Mouse (Mus musculus) CH12.LX (cell line): ENCODE measurements around the gene Padi6. TPM values are rescaled to one million over a fixed set of nuclear protein-coding genes. Genes with fewer than 3 reads are reported as not detected.

ENCODE experiments used
- DNase-seq: peaks from one replicate; pipeline ENCODE4 v3.0.0-alpha.2; 2013; ENCODE audit errors: extremely low read depth
- H3K27ac ChIP-seq: 2 replicates; pipeline ENCODE4 v1.5.1; 2012; ENCODE audit warnings: low read depth, mild to moderate bottlenecking, control low read depth, moderate library complexity; ENCODE audit not compliant: insufficient read depth
- H3K27me3 ChIP-seq: replicated peaks from 2 replicates; pipeline ENCODE3; 2012; ENCODE audit warnings: inconsistent platforms
- H3K36me3 ChIP-seq, 2 experiments: replicated peaks in 1 of 2; 2 replicates each; pipeline versions ENCODE3 to v1.6.1; 2012; ENCODE audit warnings: inconsistent platforms in 1 of 2, low read length in 1 of 2, mild to moderate bottlenecking in 1 of 2, mixed read lengths in 1 of 2, moderate library complexity in 1 of 2; ENCODE audit not compliant: control insufficient read depth in 1 of 2, insufficient read depth in 1 of 2
- H3K4me1 ChIP-seq, 2 experiments: 2 replicates each; pipeline ENCODE4 v1.6.1; 2012; ENCODE audit warnings: inconsistent platforms in 1 of 2, moderate library complexity in 1 of 2; ENCODE audit not compliant: insufficient read depth in 2 of 2, control insufficient read depth in 1 of 2
- H3K4me2 ChIP-seq: 2 replicates; pipeline ENCODE4 v1.6.1; 2012; ENCODE audit warnings: low read depth, mild to moderate bottlenecking, control low read depth; ENCODE audit not compliant: poor library complexity, insufficient read depth, severe bottlenecking
- H3K4me3 ChIP-seq, 3 experiments: fragments of 150-350 bp in 1 of 3; sonication (generic) in 1 of 3; replicated peaks in 1 of 3; 2 replicates each; pipeline versions ENCODE3 to v1.5.1; 2011 to 2012; ENCODE audit warnings: low read depth in 2 of 3, low read length in 2 of 3, mild to moderate bottlenecking in 2 of 3, moderate library complexity in 2 of 3, control low read depth in 1 of 3, improper control_type of control experiment in 1 of 3, inconsistent platforms in 1 of 3, mixed read lengths in 1 of 3; ENCODE audit not compliant: poor library complexity in 1 of 3
- H3K79me2 ChIP-seq: replicated peaks from 2 replicates; pipeline ENCODE4 v1.6.1; 2012; ENCODE audit warnings: mild to moderate bottlenecking, moderate library complexity; ENCODE audit not compliant: control insufficient read depth, poor library complexity, insufficient read depth, severe bottlenecking; ENCODE audit errors: extremely low read depth
- H3K9ac ChIP-seq: 2 replicates; pipeline ENCODE4 v1.6.1; 2012; ENCODE audit warnings: low read depth, mild to moderate bottlenecking, control low read depth, moderate library complexity; ENCODE audit not compliant: insufficient read depth
- H3K9me3 ChIP-seq: replicated peaks from 2 replicates; pipeline ENCODE3; 2012; ENCODE audit warnings: low read length, inconsistent platforms, mixed read lengths
- BHLHE40 ChIP-seq: IDR thresholded peaks from 2 replicates; pipeline ENCODE4 v1.6.1; 2011; ENCODE audit warnings: mild to moderate bottlenecking, low read depth, low read length, improper control_type of control experiment
- CTCF ChIP-seq, 2 experiments: IDR thresholded peaks in 1 of 2; conservative IDR thresholded peaks in 1 of 2; 2 replicates each; pipeline ENCODE4 v1.5.1; 2011 to 2012; ENCODE audit warnings: low read depth in 2 of 2, low read length in 2 of 2, improper control_type of control experiment in 1 of 2, inconsistent platforms in 1 of 2, mild to moderate bottlenecking in 1 of 2, moderate library complexity in 1 of 2
- ELF1 ChIP-seq: IDR thresholded peaks from 2 replicates; pipeline ENCODE4 v1.6.1; 2014; ENCODE audit warnings: low read depth, mild to moderate bottlenecking, inconsistent platforms, low read length, improper control_type of control experiment
- EP300 ChIP-seq: IDR thresholded peaks from 2 replicates; pipeline ENCODE4 v1.6.1; 2011; ENCODE audit warnings: low read length, improper control_type of control experiment
- GABPA ChIP-seq: IDR thresholded peaks from 2 replicates; pipeline ENCODE4 v1.6.1; 2012; ENCODE audit warnings: low read depth, low read length, improper control_type of control experiment, inconsistent platforms; ENCODE audit not compliant: insufficient replicate concordance
- HCFC1 ChIP-seq: IDR thresholded peaks from 2 replicates; pipeline ENCODE4 v1.6.1; 2012; ENCODE audit warnings: low read depth, mild to moderate bottlenecking, inconsistent platforms, low read length, improper control_type of control experiment
- MAX ChIP-seq: IDR thresholded peaks from 2 replicates; pipeline ENCODE4 v1.6.1; 2011; ENCODE audit warnings: low read length, improper control_type of control experiment
- MAZ ChIP-seq: IDR thresholded peaks from 2 replicates; pipeline ENCODE4 v1.6.1; 2012; ENCODE audit warnings: low read depth, mild to moderate bottlenecking, inconsistent platforms, low read length, improper control_type of control experiment, moderate library complexity
- NELFE ChIP-seq: IDR thresholded peaks from 2 replicates; pipeline ENCODE4 v1.6.1; 2011; ENCODE audit warnings: low read depth, low read length, improper control_type of control experiment
- PAX5 ChIP-seq: IDR thresholded peaks from 2 replicates; pipeline ENCODE4 v1.6.1; 2012; ENCODE audit warnings: low read length, inconsistent platforms, mixed read lengths
- RAD21 ChIP-seq: IDR thresholded peaks from 2 replicates; pipeline ENCODE4 v1.6.1; 2011; ENCODE audit warnings: low read depth, mild to moderate bottlenecking, low read length, improper control_type of control experiment, moderate library complexity
- SMC3 ChIP-seq: IDR thresholded peaks from 2 replicates; pipeline ENCODE4 v1.6.1; 2011; ENCODE audit warnings: low read depth, low read length, improper control_type of control experiment
- TBP ChIP-seq: conservative IDR thresholded peaks from 2 replicates; pipeline ENCODE4 v1.6.1; 2011; ENCODE audit warnings: low read depth, low read length, improper control_type of control experiment
- TCF12 ChIP-seq: IDR thresholded peaks from 2 replicates; pipeline ENCODE4 v1.6.1; 2014; ENCODE audit warnings: low read depth, mild to moderate bottlenecking, inconsistent platforms, low read length, improper control_type of control experiment
- ZC3H11A ChIP-seq: IDR thresholded peaks from 2 replicates; pipeline ENCODE4 v1.6.1; 2012; ENCODE audit warnings: low read depth, mild to moderate bottlenecking, inconsistent platforms, low read length, improper control_type of control experiment
- ZKSCAN1 ChIP-seq: IDR thresholded peaks from 2 replicates; pipeline ENCODE4 v1.6.1; 2012; ENCODE audit warnings: low read depth, inconsistent platforms, low read length, improper control_type of control experiment, borderline replicate concordance
- dilution Hi-C: fragments of 300-500 bp; cut with MboI; formaldehyde crosslinking; loops from 2 replicates; pipeline ENCODE4 v1.14.3; 2020; ENCODE audit warnings: low sequenced_read_pairs; ENCODE audit not compliant: extremely low pct_unique_long_range_greater_than_20kb, extremely low pct_ligation_motif_present
- in situ Hi-C: fragments of 300-500 bp; cut with MboI; formaldehyde crosslinking; loops from 3 replicates; pipeline ENCODE4 v1.14.3; 2019; ENCODE audit warnings: low sequenced_read_pairs, low pct_ligation_motif_present, low pct_unique_long_range_greater_than_20kb, mixed read lengths
- polyA plus RNA-seq: library from polyadenylated mRNA; unstranded; fragments of >175 nt; gene quantifications from 2 replicates; pipeline ENCODE4 v1.2.1, GENCODE M21; 2012; ENCODE audit warnings: low read depth; ENCODE audit not compliant: insufficient read length
- total RNA-seq, 2 experiments: library from RNA; depleted of rRNA; stranded (reverse); fragments of 300-350 nt in 1 of 2; fragments of >200 nt in 1 of 2; gene quantifications; 2 replicates each; pipeline ENCODE4 v1.2.3; 2012 to 2014

Gene Padi6
- total and polyA plus RNA-seq, 3 experiments = not detected

- peak overlapping the region; percentile 32; the same call in 1 of the 2 replicates for H3K27ac ChIP-seq
- TF ChIP-seq EP300 = 0 out of 2 replicates have a peak, but pooled peaks have one; percentile 9
- peak; percentile 64; the same call in 1 of the 2 replicates for TF ChIP-seq ZKSCAN1
- TF ChIP-seq NELFE = no peak
- no peak for TF ChIP-seq CTCF (conservative IDR thresholded peaks at IDR 0.05 in 1 of 2, IDR thresholded peaks at IDR 0.05 in 1 of 2; ENCODE audit: low read depth in 2 of 2, low read length in 2 of 2)
- DNase-seq = no peak
- in situ Hi-C loops (no loop called here), dilution Hi-C loops (no loop called here)
- no peaks in the 10 kb centered on the region for H3K79me2 ChIP-seq
- H3K4me3 ChIP-seq = no peak overlapping the region
- H3K4me1 ChIP-seq = peaks cover 18 to 45% of the 10 kb centered on the region in 2 experiments
- no peaks in the 10 kb centered on the region for H3K27me3 ChIP-seq
- H3K36me3 ChIP-seq = no peaks in the 10 kb centered on the region
- H3K9ac ChIP-seq = no peak overlapping the region
- H3K4me2 ChIP-seq = no peak overlapping the region
- no peaks in the 10 kb centered on the region for H3K9me3 ChIP-seq
Measured at GRCm38 (mm10) chr4:140680731-140681397, 61.6 kb downstream of the Padi6 start.

DNA sequence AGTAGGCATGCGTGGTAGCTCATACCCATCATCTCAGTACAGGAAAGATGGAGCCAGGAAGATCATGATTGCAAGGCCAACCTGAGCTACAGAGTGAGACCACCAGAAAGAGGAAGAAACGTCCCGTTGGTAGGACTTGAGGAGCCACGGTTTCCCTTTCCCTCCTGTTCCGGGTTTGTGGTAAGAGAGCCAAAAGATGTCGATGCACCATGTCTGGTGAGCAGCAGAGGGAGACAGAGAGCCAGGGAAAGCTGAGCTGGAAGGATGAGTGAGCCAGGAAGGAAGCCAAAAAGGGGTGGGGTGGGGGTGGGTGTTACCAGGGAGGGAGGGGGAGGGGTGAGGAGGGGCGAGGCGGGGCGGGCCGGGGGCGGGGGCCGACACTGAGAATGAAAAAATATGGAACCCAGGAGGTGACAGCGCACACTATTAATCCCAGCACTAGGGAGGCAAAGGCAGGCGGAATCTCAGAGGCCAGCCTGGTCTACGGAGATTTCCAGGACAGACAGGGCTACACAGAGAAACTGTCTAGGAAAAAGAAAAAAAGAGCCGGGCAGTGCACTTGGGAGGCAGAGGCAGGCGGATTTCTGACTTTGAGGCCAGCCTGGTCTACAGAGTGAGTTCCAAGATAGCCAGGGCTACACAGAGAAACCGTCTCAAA lies 62.6 kb downstream of the Padi6 start:
- H3K4me1 ChIP-seq = peaks cover 8 to 35% of the 10 kb centered on the region in 2 experiments
- H3K79me2 ChIP-seq = no peaks in the 10 kb centered on the region
- no peaks in the 10 kb centered on the region for H3K9me3 ChIP-seq
- no peak overlapping the region for H3K4me3 ChIP-seq
- no peak overlapping the region for H3K27ac ChIP-seq
- no peak overlapping the region for H3K9ac ChIP-seq
- peak; percentile 90 for DNase-seq
- in situ Hi-C loops (loop anchor here (5.0 to 10.0 kb wide), 4 partner anchors 32 to 125 kb away; partner anchors contain the start of gene Padi6), dilution Hi-C loops (no loop called here)
- H3K27me3 ChIP-seq = peaks cover 2% of the 10 kb centered on the region
- H3K4me2 ChIP-seq = peak overlapping the region; percentile 31
- H3K36me3 ChIP-seq = no peaks in the 10 kb centered on the region
- TF ChIP-seq SMC3 = peak; percentile 94
- TF ChIP-seq BHLHE40 = 0 out of 2 replicates have a peak, but pooled peaks have one; percentile 33
- TF ChIP-seq CTCF (conservative IDR thresholded peaks at IDR 0.05 in 1 of 2, IDR thresholded peaks at IDR 0.05 in 1 of 2; ENCODE audit: low read depth in 2 of 2, low read length in 2 of 2) = peak in 1 of 2 experiments; percentile 87; a peak in 3 of 4 replicates
- 0 out of 2 replicates have a peak, but pooled peaks have one; percentile 23 for TF ChIP-seq MAX
- no peak for TF ChIP-seq PAX5
- peak; percentile 90 for TF ChIP-seq ELF1
- TF ChIP-seq HCFC1 = peak; percentile 33; the same call in 1 of the 2 replicates
- TF ChIP-seq GABPA = no peak
- no peak for TF ChIP-seq TBP
- TF ChIP-seq ZC3H11A = peak; percentile 62
- TF ChIP-seq TCF12 = 0 out of 2 replicates have a peak, but pooled peaks have one; percentile 28
- peak; percentile 80 for TF ChIP-seq RAD21
- TF ChIP-seq MAZ = peak; percentile 73; the same call in 1 of the 2 replicates
- TF ChIP-seq, all 38 proteins: peak for 10
